Mouse (Mus musculus) heart, postnatal 0 days (tissue): Measurements from ENCODE around the gene Cela1.

Experiments
- CTCF ChIP-seq: IDR thresholded peaks from 2 replicates; pipeline ENCODE4 v1.5.1; 2016; ENCODE audit warnings: antibody characterized with exemption, control low read depth, low read depth
- EP300 ChIP-seq: IDR thresholded peaks from 2 replicates; pipeline ENCODE4 v1.6.1; 2016; ENCODE audit warnings: antibody characterized with exemption, low read depth

DNA sequence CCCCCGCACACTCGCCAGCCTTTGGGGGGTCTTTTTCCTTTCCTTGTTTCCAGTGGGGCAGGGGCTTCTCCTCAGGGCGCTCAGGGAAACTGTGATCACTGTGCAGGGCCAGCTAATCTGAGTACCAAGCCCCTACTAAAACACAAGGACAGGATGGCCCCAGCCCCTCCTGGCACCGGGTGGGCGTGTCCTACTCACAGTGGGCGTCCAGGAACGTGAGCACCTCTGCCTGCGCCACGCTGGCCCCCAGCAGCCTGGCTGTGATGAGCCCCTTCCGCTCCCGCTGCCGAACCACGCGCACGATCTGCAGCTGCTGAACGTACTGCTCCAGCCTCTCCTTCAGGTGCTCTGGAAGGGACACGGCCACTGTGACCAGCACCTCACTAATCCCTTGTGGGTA lies 16.2 kb upstream of the Cela1 start:
- TF ChIP-seq CTCF (no peak), EP300 (no peak)
